Mouse (Mus musculus): Measurements from ENCODE around the gene Rps27rt. TPM values are rescaled to one million over a fixed set of nuclear protein-coding genes. Genes with fewer than 3 reads are reported as not detected.

Rps27rt gene
- total RNA-seq, 1 experiment: 181 TPM

GRCm38 (mm10) chr9:114960043-114960789, 22.3 kb downstream of the Rps27rt start:
- DNase-seq (ENCODE audit: low read depth, low spot score): no peak

GRCm38 (mm10) chr9:114956945-114957344, 25.6 kb downstream of the Rps27rt start:
- no peak for DNase-seq (ENCODE audit: low read depth, low spot score)
- TF ChIP-seq ZC3H11A (IDR thresholded peaks at IDR 0.05; ENCODE audit: borderline replicate concordance, low read depth, low read length) (0 out of 2 replicates have a peak, but pooled peaks have one; percentile 23), ZNF384 (IDR thresholded peaks at IDR 0.05; ENCODE audit: low read depth, low read length) (no peak)
- in situ Hi-C loops (cut with MboI; ENCODE audit: low sequenced_read_pairs in 2 of 2, unreplicated experiment in 2 of 2): no loop called here
- Histone ChIP-seq H3K9ac (ENCODE audit: insufficient read depth, low read depth, low read length, poor library complexity, severe bottlenecking) (no peak overlapping the region), H3K27ac (ENCODE audit: insufficient read depth, low read depth, low read length, poor library complexity, severe bottlenecking) (no peak overlapping the region), H3K9me3 (ENCODE audit: control insufficient read depth, insufficient read depth, low read depth, low read length) (no peaks in the 10 kb centered on the region), H3K36me3 (ENCODE audit: control insufficient read depth, insufficient read depth, low read length, poor library complexity, severe bottlenecking) (no peaks in the 10 kb centered on the region), H3K4me1 (ENCODE audit: control insufficient read depth in 2 of 2, insufficient read depth in 2 of 2, low read length in 2 of 2, poor library complexity in 1 of 2) (0 out of 4 replicates have a peak, but pooled peaks cover 0 to 1% of the 10 kb centered on the region in 2 experiments), H3K4me3 (ENCODE audit: insufficient read depth in 1 of 2, low read depth in 1 of 2, low read length in 2 of 2, poor library complexity in 1 of 2, severe bottlenecking in 1 of 2) (no peak overlapping the region)

More at GRCm38 (mm10) chr9:114960043-114960789, 22.3 kb downstream of the Rps27rt start:
- in situ Hi-C loops (cut with MboI; ENCODE audit: low sequenced_read_pairs in 2 of 2, unreplicated experiment in 2 of 2): no loop called here
- H3K9ac ChIP-seq (ENCODE audit: insufficient read depth, low read depth, low read length, poor library complexity, severe bottlenecking): no peak overlapping the region
- TF ChIP-seq ZNF384 (IDR thresholded peaks at IDR 0.05; ENCODE audit: low read depth, low read length) (no peak), MAFK (IDR thresholded peaks at IDR 0.05; ENCODE audit: insufficient read depth, low read depth, low read length) (no peak), HCFC1 (IDR thresholded peaks at IDR 0.05; ENCODE audit: borderline replicate concordance, insufficient read depth, low read length) (no peak), CHD2 (IDR thresholded peaks at IDR 0.05; ENCODE audit: low read depth, low read length) (no peak)
- no peak overlapping the region for H3K4me3 ChIP-seq (ENCODE audit: insufficient read depth in 1 of 2, low read depth in 1 of 2, low read length in 2 of 2, poor library complexity in 1 of 2, severe bottlenecking in 1 of 2)
- no peaks in the 10 kb centered on the region for H3K4me1 ChIP-seq (ENCODE audit: control insufficient read depth in 2 of 2, insufficient read depth in 2 of 2, low read length in 2 of 2, poor library complexity in 1 of 2)
- H3K9me3 ChIP-seq (ENCODE audit: control insufficient read depth, insufficient read depth, low read depth, low read length): no peaks in the 10 kb centered on the region
- no peaks in the 10 kb centered on the region for H3K36me3 ChIP-seq (ENCODE audit: control insufficient read depth, insufficient read depth, low read length, poor library complexity, severe bottlenecking)
- H3K27ac ChIP-seq (ENCODE audit: insufficient read depth, low read depth, low read length, poor library complexity, severe bottlenecking): no peak overlapping the region

GRCm38 (mm10) chr9:114955340-114955739, 27.2 kb downstream of the Rps27rt start:
- in situ Hi-C loops (cut with MboI; ENCODE audit: low sequenced_read_pairs in 2 of 2, unreplicated experiment in 2 of 2): no loop called here
- Histone ChIP-seq H3K4me3 (ENCODE audit: insufficient read depth in 1 of 2, low read depth in 1 of 2, low read length in 2 of 2, poor library complexity in 1 of 2, severe bottlenecking in 1 of 2) (no peak overlapping the region), H3K27ac (ENCODE audit: insufficient read depth, low read depth, low read length, poor library complexity, severe bottlenecking) (no peak overlapping the region), H3K36me3 (ENCODE audit: control insufficient read depth, insufficient read depth, low read length, poor library complexity, severe bottlenecking) (no peaks in the 10 kb centered on the region), H3K9me3 (ENCODE audit: control insufficient read depth, insufficient read depth, low read depth, low read length) (no peaks in the 10 kb centered on the region), H3K4me1 (ENCODE audit: control insufficient read depth in 2 of 2, insufficient read depth in 2 of 2, low read length in 2 of 2, poor library complexity in 1 of 2) (0 out of 4 replicates have a peak, but pooled peaks cover 0 to 1% of the 10 kb centered on the region in 2 experiments), H3K9ac (ENCODE audit: insufficient read depth, low read depth, low read length, poor library complexity, severe bottlenecking) (no peak overlapping the region)
- no peak for DNase-seq (ENCODE audit: low read depth, low spot score)
- no peak for TF ChIP-seq ZC3H11A (IDR thresholded peaks at IDR 0.05; ENCODE audit: borderline replicate concordance, low read depth, low read length)
- no peak for TF ChIP-seq MAFK (IDR thresholded peaks at IDR 0.05; ENCODE audit: insufficient read depth, low read depth, low read length)
- TF ChIP-seq CHD2 (IDR thresholded peaks at IDR 0.05; ENCODE audit: low read depth, low read length): no peak
- TF ChIP-seq HCFC1 (IDR thresholded peaks at IDR 0.05; ENCODE audit: borderline replicate concordance, insufficient read depth, low read length): no peak
- TF ChIP-seq ZNF384 (IDR thresholded peaks at IDR 0.05; ENCODE audit: low read depth, low read length): no peak

- Histone ChIP-seq H3K9me3 (ENCODE audit: control insufficient read depth, insufficient read depth, low read depth, low read length) (no peaks in the 10 kb centered on the region), H3K36me3 (ENCODE audit: control insufficient read depth, insufficient read depth, low read length, poor library complexity, severe bottlenecking) (no peaks in the 10 kb centered on the region), H3K4me3 (ENCODE audit: insufficient read depth in 1 of 2, low read depth in 1 of 2, low read length in 2 of 2, poor library complexity in 1 of 2, severe bottlenecking in 1 of 2) (no peak overlapping the region), H3K4me1 (ENCODE audit: control insufficient read depth in 2 of 2, insufficient read depth in 2 of 2, low read length in 2 of 2, poor library complexity in 1 of 2) (0 out of 4 replicates have a peak, but pooled peaks cover 0 to 1% of the 10 kb centered on the region in 2 experiments), H3K9ac (ENCODE audit: insufficient read depth, low read depth, low read length, poor library complexity, severe bottlenecking) (no peak overlapping the region), H3K27ac (ENCODE audit: insufficient read depth, low read depth, low read length, poor library complexity, severe bottlenecking) (no peak overlapping the region)
- in situ Hi-C loops (cut with MboI; ENCODE audit: low sequenced_read_pairs in 2 of 2, unreplicated experiment in 2 of 2): no loop called here
- no peak for TF ChIP-seq HCFC1 (IDR thresholded peaks at IDR 0.05; ENCODE audit: borderline replicate concordance, insufficient read depth, low read length)
- no peak for TF ChIP-seq ZC3H11A (IDR thresholded peaks at IDR 0.05; ENCODE audit: borderline replicate concordance, low read depth, low read length)
- no peak for TF ChIP-seq ZNF384 (IDR thresholded peaks at IDR 0.05; ENCODE audit: low read depth, low read length)
- TF ChIP-seq MAFK (IDR thresholded peaks at IDR 0.05; ENCODE audit: insufficient read depth, low read depth, low read length): no peak
- no peak for DNase-seq (ENCODE audit: low read depth, low spot score)
These were observed 29.7 kb downstream of the Rps27rt start for GRCm38 (mm10) chr9:114952866-114953265.
